Mouse (Mus musculus) heart, postnatal 0 days (tissue): ENCODE results near the gene Armh3. TPM values are rescaled to one million over a fixed set of nuclear protein-coding genes. Genes with fewer than 3 reads are reported as not detected.

ENCODE experiments used
- ATAC-seq: fragments of 200-750 bp; cut with Nextera tagmentation; 2 replicates; pipeline ENCODE4 v1.8.0; 2017; ENCODE audit warnings: low read depth, moderate number of reproducible peaks, moderate library complexity; ENCODE audit not compliant: insufficient read depth
- DNase-seq: peaks from one replicate; pipeline ENCODE4 v3.0.0-alpha.2; 2016; ENCODE audit warnings: low spot score
- H3K27ac ChIP-seq: fragments of 300-500 bp; sonication (generic); 2 replicates; pipeline ENCODE4 v1.5.1; 2014; ENCODE audit warnings: low read depth, mild to moderate bottlenecking
- H3K27me3 ChIP-seq: fragments of 300-500 bp; sonication (generic); 2 replicates; pipeline ENCODE4 v1.6.1; 2014; ENCODE audit warnings: low read length, mixed read lengths; ENCODE audit not compliant: control insufficient read depth, insufficient read depth
- H3K36me3 ChIP-seq: fragments of 300-500 bp; sonication (generic); replicated peaks from 2 replicates; pipeline ENCODE4 v1.6.1; 2014; ENCODE audit warnings: low read length, mixed read lengths; ENCODE audit not compliant: control insufficient read depth, insufficient read depth
- H3K4me1 ChIP-seq: fragments of 300-500 bp; sonication (generic); 2 replicates; pipeline ENCODE4 v1.6.1; 2014; ENCODE audit warnings: antibody characterized with exemption; ENCODE audit not compliant: control insufficient read depth, insufficient read depth
- H3K4me2 ChIP-seq: fragments of 300-500 bp; sonication (generic); 2 replicates; pipeline ENCODE4 v1.6.1; 2014; ENCODE audit warnings: low read depth, mild to moderate bottlenecking, low read length, moderate library complexity
- H3K4me3 ChIP-seq: fragments of 300-500 bp; sonication (generic); 2 replicates; pipeline ENCODE4 v1.5.1; 2014; ENCODE audit warnings: low read depth, low read length
- H3K9ac ChIP-seq: fragments of 300-500 bp; sonication (generic); replicated peaks from 2 replicates; pipeline ENCODE4 v1.6.1; 2014; ENCODE audit warnings: low read depth, low read length, mixed read lengths
- H3K9me3 ChIP-seq: fragments of 300-500 bp; sonication (generic); replicated peaks from 2 replicates; pipeline ENCODE4 v1.6.1; 2016; ENCODE audit warnings: low read length; ENCODE audit not compliant: control insufficient read depth
- CTCF ChIP-seq: IDR thresholded peaks from 2 replicates; pipeline ENCODE4 v1.5.1; 2016; ENCODE audit warnings: antibody characterized with exemption, control low read depth, low read depth
- EP300 ChIP-seq: IDR thresholded peaks from 2 replicates; pipeline ENCODE4 v1.6.1; 2016; ENCODE audit warnings: antibody characterized with exemption, low read depth
- WGBS: fragments of 180-500 bp; shearing (Covaris S2); extraction: QIAGEN DNeasy Blood & Tissue Kit; methylation state at CpG from one replicate; pipeline ENCODE4 v1.1.7; 2014; 5-methylcytosine and 5-hydroxymethylcytosine counted together
- polyA plus RNA-seq: library from polyadenylated mRNA; unstranded; fragments of >200 nt; fragmentation: Nextera tagmentation; extraction: Ambion mirVana; gene quantifications from 2 replicates; pipeline ENCODE4 v1.2.1, GENCODE M21; 2015
- total RNA-seq: library from RNA; depleted of rRNA; stranded (reverse); fragments of >200 nt; gene quantifications from 2 replicates; pipeline ENCODE4 v1.2.3, GENCODE M21; 2014; ENCODE audit warnings: low replicate concordance; rRNA removed

Gene Armh3
- 7.0 and 11.4 TPM in 2 replicates for total RNA-seq
- polyA plus RNA-seq: 10.4 and 11.1 TPM in 2 replicates

DNA sequence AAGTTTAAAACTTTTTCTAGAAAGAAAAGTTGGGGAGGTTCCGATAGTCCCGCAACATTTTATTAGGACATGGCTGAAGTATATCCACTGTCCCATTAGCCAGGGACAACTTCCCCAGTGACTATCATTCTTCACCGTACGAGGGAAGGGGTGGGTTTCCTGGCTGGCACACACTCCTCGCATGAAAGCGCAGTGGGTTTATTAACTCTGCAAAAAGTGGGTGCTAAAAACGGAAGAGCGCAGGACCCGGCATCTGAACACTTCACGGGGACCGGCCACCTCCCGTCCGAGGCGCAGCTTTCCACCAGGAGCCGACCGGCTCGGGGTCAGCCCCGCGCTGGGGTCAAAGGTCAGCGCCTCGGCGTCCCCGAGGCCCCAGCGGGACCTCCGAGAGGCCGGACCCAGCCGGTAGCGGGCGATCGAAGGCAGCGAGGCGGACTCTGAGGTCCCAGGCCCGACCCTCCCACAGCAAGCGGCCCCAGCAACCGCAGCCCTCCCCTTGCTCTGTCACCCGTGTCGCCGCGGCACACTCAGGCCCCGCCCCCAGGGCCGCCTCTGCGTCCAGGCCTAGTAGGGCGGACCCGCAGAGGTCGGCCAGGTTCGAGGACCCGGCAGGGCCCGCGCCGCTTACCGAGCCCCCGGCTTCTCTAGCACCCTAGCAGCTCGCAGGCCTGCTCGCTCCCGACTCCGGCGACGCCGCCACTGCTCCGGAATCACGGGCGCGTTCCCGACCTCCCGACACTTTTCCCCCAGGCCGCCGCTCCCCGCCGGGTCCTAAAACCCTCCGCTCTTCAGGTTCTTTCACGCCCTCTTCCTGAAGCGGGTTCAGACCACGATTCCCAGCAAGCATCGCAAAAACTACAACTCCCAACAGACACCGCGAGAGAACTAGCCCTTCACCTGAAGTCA, at the start of gene Armh3:
Gene Armh3, minus strand, starts transcription at position 704 of the 909 bp plus-strand sequence.
- peak within 1 kb of the TSS; percentile 80 for H3K4me2 ChIP-seq

GRCm38 (mm10) chr19:46047426-46047825, 49.1 kb upstream of the Armh3 start:
- Histone ChIP-seq H3K27me3 (no peaks in the 10 kb centered on the region), H3K9ac (no peak overlapping the region), H3K4me3 (no peak overlapping the region), H3K9me3 (no peaks in the 10 kb centered on the region), H3K36me3 (no peaks in the 10 kb centered on the region), H3K4me2 (no peak overlapping the region), H3K4me1 (peaks cover 23% of the 10 kb centered on the region), H3K27ac (no peak overlapping the region)
- WGBS: 74% methylated on average over 2 of the region's 2 CpGs
- DNase-seq (no peak), ATAC-seq (no peak)
- TF ChIP-seq EP300 (no peak), CTCF (no peak)

More for the DNA sequence above, at the start of gene Armh3:
- TF ChIP-seq CTCF: no peak; the same call in 1 of the 2 replicates
- TF ChIP-seq EP300: peak; percentile 74; the same call in 1 of the 2 replicates
- WGBS: 1% methylated on average over 74 of the region's 76 CpGs
- H3K4me1 ChIP-seq: 0 out of 2 replicates have a peak, but pooled peaks cover 9% of the 10 kb centered on the region
- H3K9me3 ChIP-seq: no peaks in the 10 kb centered on the region
- peak; percentile 93 for ATAC-seq
- H3K9ac ChIP-seq: peak within 1 kb of the TSS; percentile 86
- H3K27ac ChIP-seq: peak within 1 kb of the TSS; percentile 92
- no peaks in the 10 kb centered on the region for H3K36me3 ChIP-seq
- DNase-seq: peak; percentile 97
- peak within 1 kb of the TSS; percentile 82 for H3K4me3 ChIP-seq
- H3K27me3 ChIP-seq: no peaks in the 10 kb centered on the region

GRCm38 (mm10) chr19:46046621-46047025, 48.3 kb upstream of the Armh3 start:
- Histone ChIP-seq H3K4me3 (0 out of 2 replicates have a peak overlapping the region, but pooled peaks have one; percentile 98), H3K27ac (peak overlapping the region; percentile 99)
- DNase-seq: peak; percentile 29

GRCm38 (mm10) chr19:46045696-46046311, 47.5 kb upstream of the Armh3 start:
- peak overlapping the region; percentile 96 for H3K4me2 ChIP-seq
- H3K4me3 ChIP-seq: peak overlapping the region; percentile 98
- H3K36me3 ChIP-seq: no peaks in the 10 kb centered on the region
- DNase-seq: peak; percentile 87
- WGBS: 3% methylated on average over 7 of the region's 7 CpGs
- peaks cover 38% of the 10 kb centered on the region for H3K4me1 ChIP-seq
- H3K9me3 ChIP-seq: no peaks in the 10 kb centered on the region
- no peaks in the 10 kb centered on the region for H3K27me3 ChIP-seq
- peak overlapping the region; percentile 99 for H3K27ac ChIP-seq
- no peak; the same call in 1 of the 2 replicates for TF ChIP-seq EP300
- TF ChIP-seq CTCF: 0 out of 2 replicates have a peak, but pooled peaks have one; percentile 2
- ATAC-seq: peak; percentile 18
- H3K9ac ChIP-seq: peak overlapping the region; percentile 98

More at GRCm38 (mm10) chr19:46046621-46047025, 48.3 kb upstream of the Armh3 start:
- H3K4me1 ChIP-seq: peaks cover 30% of the 10 kb centered on the region
- no peak for ATAC-seq
- H3K36me3 ChIP-seq: no peaks in the 10 kb centered on the region
- H3K4me2 ChIP-seq: peak overlapping the region; percentile 96
- H3K9me3 ChIP-seq: no peaks in the 10 kb centered on the region
- no peak overlapping the region for H3K9ac ChIP-seq
- no peak for TF ChIP-seq EP300
- TF ChIP-seq CTCF: peak; percentile 21
- H3K27me3 ChIP-seq: no peaks in the 10 kb centered on the region
- WGBS: 3% methylated on average over 10 of the region's 10 CpGs

DNA sequence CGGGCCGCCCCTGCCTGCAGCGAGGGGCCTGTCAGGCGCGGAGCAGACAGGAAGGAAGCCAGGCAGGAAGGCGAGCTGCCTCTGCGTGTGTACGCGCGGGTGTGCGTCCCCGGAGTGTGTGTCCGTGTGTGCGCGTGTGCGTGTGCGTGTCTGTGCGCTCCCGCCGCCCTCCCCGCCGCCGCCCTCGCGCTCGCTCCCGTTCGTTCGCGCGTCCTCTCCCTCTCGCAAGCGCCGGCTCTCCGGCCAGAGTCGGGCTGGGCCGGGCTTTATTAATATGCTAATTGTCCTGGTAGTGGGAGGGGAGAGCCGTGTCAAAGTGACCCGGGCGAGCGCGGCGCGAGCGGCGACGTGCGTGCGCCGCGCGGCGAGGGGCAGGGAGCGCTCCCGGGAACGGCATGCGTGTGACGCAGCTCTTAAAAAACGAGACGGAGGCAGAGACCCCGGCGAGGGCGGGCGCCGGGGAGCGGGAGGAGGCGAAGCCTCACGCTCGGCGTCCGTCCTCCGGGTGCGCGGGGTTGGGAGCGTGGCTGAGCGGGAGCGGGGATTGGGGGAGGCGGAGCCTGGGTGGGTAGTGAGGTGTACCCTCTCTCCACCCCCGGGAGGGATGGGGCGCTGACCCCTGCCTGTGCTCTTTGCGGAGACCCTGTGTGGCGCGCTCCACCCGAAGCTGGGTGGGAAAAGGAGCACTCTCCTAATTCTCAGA, 46.9 kb upstream of the Armh3 start, which contains the start of gene Ldb1:
Gene Ldb1, minus strand, starts transcription at position 222 of the 703 bp plus-strand sequence.
- ATAC-seq: peak; percentile 81
- Histone ChIP-seq H3K4me2 (peak within 1 kb of the TSS; percentile 96), H3K27ac (peak within 1 kb of the TSS; percentile 99), H3K36me3 (no peaks in the 10 kb centered on the region), H3K4me3 (peak within 1 kb of the TSS; percentile 98), H3K9ac (peak within 1 kb of the TSS; percentile 98), H3K27me3 (no peaks in the 10 kb centered on the region), H3K4me1 (peaks cover 45% of the 10 kb centered on the region), H3K9me3 (no peaks in the 10 kb centered on the region)
- WGBS: under 1% methylated on average over 72 of the region's 84 CpGs
- TF ChIP-seq CTCF: no peak
- TF ChIP-seq EP300: 0 out of 2 replicates have a peak, but pooled peaks have one; percentile 14
- DNase-seq: peak; percentile 90
